In genomic region chr12:5246721-5247341, GRCm38 (mm10) we compare ENCODE assay signal across 12 mouse cellular contexts.
A peak's percentile ranks its signal among the peaks of the same experiment; 100 is the strongest.
DNase-seq lines count a peak whose midpoint lies in the region; ATAC-seq and TF ChIP-seq lines count a peak whose summit lies in the region.
"Had no signal": no experiment of that assay in that cellular context is flagged by ENCODE, and none has a peak within 500 bp of the region (broad histone marks: within the 10 kb centered on the region; RNA-seq: fewer than 3 reads in every experiment).

No protein-coding gene starts in this region.

- no peak for ATAC-seq in forebrain, embryonic 16.5 days
- ATAC-seq in forebrain, embryonic 15.5 days (replicated peaks): no peak
- ATAC-seq in kidney, embryonic 15.5 days (replicated peaks; ENCODE audit: low FRiP score): no peak
- ATAC-seq in megakaryocyte-erythroid progenitor cell, adult 5-6 weeks (replicated peaks; ENCODE audit: low FRiP score, low TSS enrichment, poor library complexity, severe bottlenecking): no peak
- ATAC-seq: liver, embryonic 12.5 days; Patski had no signal

- H3K4me3 ChIP-seq in forebrain, embryonic 16.5 days (replicated peaks; ENCODE audit: low read length): no peak overlapping the region
- no peak overlapping the region for H3K4me3 ChIP-seq in forebrain, embryonic 15.5 days
- H3K4me3 ChIP-seq in kidney, embryonic 15.5 days (replicated peaks): no peak overlapping the region
- no peak overlapping the region for H3K4me3 ChIP-seq in testis, adult 2 months (ENCODE audit: control insufficient read depth, low read depth, low read length)
- H3K4me3 ChIP-seq: liver, embryonic 12.5 days had no signal

- no peak overlapping the region for H3K9ac ChIP-seq in forebrain, embryonic 16.5 days (replicated peaks; ENCODE audit: low read depth, low read length)
- no peak overlapping the region for H3K9ac ChIP-seq in forebrain, embryonic 15.5 days (replicated peaks)
- no peak overlapping the region for H3K9ac ChIP-seq in kidney, embryonic 15.5 days
- H3K9ac ChIP-seq: liver, embryonic 12.5 days had no signal

- H3K36me3 ChIP-seq in forebrain, embryonic 16.5 days (ENCODE audit: control insufficient read depth, insufficient read depth): no peaks in the 10 kb centered on the region
- H3K36me3 ChIP-seq in forebrain, embryonic 15.5 days: no peaks in the 10 kb centered on the region
- no peaks in the 10 kb centered on the region for H3K36me3 ChIP-seq in kidney, embryonic 15.5 days
- H3K36me3 ChIP-seq in testis, adult 2 months (ENCODE audit: control insufficient read depth, insufficient read depth, low read length): no peaks in the 10 kb centered on the region
- H3K36me3 ChIP-seq: liver, embryonic 12.5 days had no signal

- WGBS in forebrain, embryonic 16.5 days: 57% methylated on average over 15 of the region's 15 CpGs
- 66% methylated on average over 15 of the region's 15 CpGs for WGBS in forebrain, embryonic 15.5 days
- 50% methylated on average over 15 of the region's 15 CpGs for WGBS in kidney, embryonic 15.5 days

- no peak overlapping the region for H3K4me2 ChIP-seq in forebrain, embryonic 16.5 days (ENCODE audit: low read length)
- H3K4me2 ChIP-seq in forebrain, embryonic 15.5 days (replicated peaks): no peak overlapping the region
- H3K4me2 ChIP-seq in kidney, embryonic 15.5 days: no peak overlapping the region
- H3K4me2 ChIP-seq: liver, embryonic 12.5 days had no signal

- no peak for DNase-seq in kidney, adult 18-20 months
- no peak for DNase-seq in testis, postnatal 10 days (ENCODE audit: low spot score)
- no peak for DNase-seq in T-cell, adult 2 months (ENCODE audit: low spot score)
- DNase-seq: kidney, postnatal 36 days; retina, postnatal 1 day had no signal

- H3K9me3 ChIP-seq in forebrain, embryonic 16.5 days (ENCODE audit: control insufficient read depth, low read length): no peaks in the 10 kb centered on the region
- H3K9me3 ChIP-seq in forebrain, embryonic 15.5 days: no peaks in the 10 kb centered on the region
- no peaks in the 10 kb centered on the region for H3K9me3 ChIP-seq in kidney, embryonic 15.5 days (replicated peaks)
- H3K9me3 ChIP-seq: liver, embryonic 12.5 days had no signal

- peaks cover 40% of the 10 kb centered on the region for H3K4me1 ChIP-seq in forebrain, embryonic 16.5 days (replicated peaks; ENCODE audit: control insufficient read depth, insufficient read depth, low read length)
- H3K4me1 ChIP-seq in forebrain, embryonic 15.5 days: peaks cover 38% of the 10 kb centered on the region
- H3K4me1 ChIP-seq in kidney, embryonic 15.5 days: peaks cover 44% of the 10 kb centered on the region
- peaks cover 2% of the 10 kb centered on the region for H3K4me1 ChIP-seq in testis, adult 2 months (ENCODE audit: control insufficient read depth, insufficient read depth, low read length)
- H3K4me1 ChIP-seq: liver, embryonic 12.5 days had no signal

- no peaks in the 10 kb centered on the region for H3K27me3 ChIP-seq in forebrain, embryonic 16.5 days (replicated peaks; ENCODE audit: control insufficient read depth, insufficient read depth, low read length)
- no peaks in the 10 kb centered on the region for H3K27me3 ChIP-seq in forebrain, embryonic 15.5 days
- H3K27me3 ChIP-seq in kidney, embryonic 15.5 days: no peaks in the 10 kb centered on the region
- no peaks in the 10 kb centered on the region for H3K27me3 ChIP-seq in testis, adult 2 months (ENCODE audit: control insufficient read depth, insufficient read depth, low read length)
- H3K27me3 ChIP-seq: liver, embryonic 12.5 days; Patski had no signal

- no peak for TF ChIP-seq CTCF in testis, adult 2 months (IDR thresholded peaks at IDR 0.05; ENCODE audit: control insufficient read depth, insufficient read depth, insufficient replicate concordance, low read depth, low read length)

- H3K27ac ChIP-seq in forebrain, embryonic 16.5 days (ENCODE audit: low read length): peak overlapping the region; percentile 24; the same call in 1 of the 2 replicates
- H3K27ac ChIP-seq in forebrain, embryonic 15.5 days (replicated peaks): no peak overlapping the region; the same call in 1 of the 2 replicates
- 0 out of 2 replicates have a peak overlapping the region, but pooled peaks have one; percentile 27 for H3K27ac ChIP-seq in kidney, embryonic 15.5 days
- H3K27ac ChIP-seq in testis, adult 2 months (ENCODE audit: control insufficient read depth, insufficient read depth, low read depth, low read length): peak overlapping the region; percentile 5
- H3K27ac ChIP-seq: liver, embryonic 12.5 days had no signal

- TF ChIP-seq POLR2A in testis, adult 2 months (IDR thresholded peaks at IDR 0.05; ENCODE audit: control insufficient read depth, low read depth, low read length): no peak
